Mouse (Mus musculus): ENCODE data around the gene Yars2.

GRCm38 (mm10) chr16:16346420-16346819 is 43.7 kb downstream of the Yars2 start:
- no peak for TF ChIP-seq CTCF (IDR thresholded peaks at IDR 0.05)
- TF ChIP-seq EP300 (IDR thresholded peaks at IDR 0.05) = no peak
